Mouse (Mus musculus): Measurements from ENCODE around the gene Clip3. TPM values are rescaled to one million over a fixed set of nuclear protein-coding genes. Genes with fewer than 3 reads are reported as not detected.

Clip3 gene
- polyA plus RNA-seq, 1 experiment from 2014 or later, result 76.3 TPM

GRCm38 (mm10) chr7:30280670-30281138 is 10.8 kb upstream of the Clip3 start:
- no peaks in the 10 kb centered on the region for H3K9me3 ChIP-seq
- peak overlapping the region; percentile 97 for H3K27ac ChIP-seq (replicated peaks)
- H3K4me1 ChIP-seq, result peaks cover 13% of the 10 kb centered on the region
- peak overlapping the region; percentile 84 for H3K4me2 ChIP-seq (replicated peaks)
- peak overlapping the region; percentile 58 for H3K9ac ChIP-seq (replicated peaks)
- no peaks in the 10 kb centered on the region for H3K27me3 ChIP-seq
- WGBS, result under 1% methylated on average over 20 of the region's 20 CpGs
- peak; percentile 82 for ATAC-seq (ENCODE audit: low FRiP score, low read depth)
- H3K4me3 ChIP-seq, result peak overlapping the region; percentile 65
- H3K36me3 ChIP-seq, result no peaks in the 10 kb centered on the region

DNA sequence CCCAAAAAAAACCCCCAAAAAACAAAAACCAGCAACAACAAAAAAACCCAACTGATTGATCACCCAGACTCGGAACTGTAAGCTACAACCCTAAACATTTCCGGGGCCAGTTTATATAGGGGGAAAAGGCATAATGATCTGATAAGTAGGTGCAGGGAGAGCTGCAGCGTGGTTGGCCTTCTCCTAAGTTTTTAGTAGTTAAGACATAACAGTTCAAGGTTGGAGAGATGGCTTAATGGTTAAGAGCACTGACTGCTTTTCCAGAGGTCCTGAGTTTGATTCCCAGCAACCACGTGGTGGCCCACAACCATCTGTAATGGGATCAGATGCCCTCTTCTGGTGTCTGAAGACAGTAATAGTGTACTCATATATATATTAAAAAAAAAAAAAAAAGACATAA is 10.0 kb upstream of the Clip3 start:
- Histone ChIP-seq H3K4me3 (no peak overlapping the region), H3K9ac (replicated peaks) (no peak overlapping the region), H3K4me1 (peaks cover 13% of the 10 kb centered on the region), H3K27ac (replicated peaks) (peak overlapping the region; percentile 97; the same call in 1 of the 2 replicates), H3K36me3 (no peaks in the 10 kb centered on the region), H3K27me3 (0 out of 2 replicates have a peak, but pooled peaks cover 5% of the 10 kb centered on the region), H3K4me2 (replicated peaks) (no peak overlapping the region), H3K9me3 (no peaks in the 10 kb centered on the region)
- ATAC-seq (ENCODE audit: low FRiP score, low read depth), result no peak
- WGBS, result 78% methylated on average over 4 of the region's 4 CpGs

DNA sequence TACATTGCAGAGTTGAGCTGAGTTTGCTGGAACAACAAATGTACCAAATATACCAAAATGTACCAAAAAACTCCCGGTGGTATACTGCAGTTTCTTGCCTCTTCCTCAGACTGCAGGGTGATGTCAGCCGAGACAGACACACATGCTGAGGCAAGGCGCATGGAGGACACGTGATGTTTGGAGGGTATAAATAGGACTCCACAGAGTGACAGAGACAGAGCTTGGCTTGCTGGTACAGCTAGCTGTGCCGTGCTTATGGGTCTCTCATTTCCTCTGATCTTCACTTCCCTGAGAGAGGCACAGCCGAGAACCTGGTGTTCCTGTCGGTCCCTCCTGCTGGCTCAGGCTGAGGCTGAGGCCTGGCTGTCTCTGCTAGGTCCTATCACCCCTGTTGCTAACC is 8.8 kb upstream of the Clip3 start:
- 78% methylated on average over 7 of the region's 7 CpGs for WGBS
- 0 out of 2 replicates have a peak, but pooled peaks cover 5% of the 10 kb centered on the region for H3K27me3 ChIP-seq
- H3K9ac ChIP-seq (replicated peaks), result no peak overlapping the region
- H3K36me3 ChIP-seq, result no peaks in the 10 kb centered on the region
- H3K27ac ChIP-seq (replicated peaks), result no peak overlapping the region
- no peak overlapping the region for H3K4me3 ChIP-seq
- H3K4me1 ChIP-seq, result peaks cover 15% of the 10 kb centered on the region
- no peak for ATAC-seq (ENCODE audit: low FRiP score, low read depth)
- H3K4me2 ChIP-seq (replicated peaks), result no peak overlapping the region
- H3K9me3 ChIP-seq, result no peaks in the 10 kb centered on the region

GRCm38 (mm10) chr7:30286701-30287410 is 4.7 kb upstream of the Clip3 start:
- no peak overlapping the region for H3K9ac ChIP-seq (replicated peaks)
- no peak for ATAC-seq (ENCODE audit: low FRiP score, low read depth)
- peaks cover 10% of the 10 kb centered on the region for H3K27me3 ChIP-seq
- no peak overlapping the region for H3K27ac ChIP-seq (replicated peaks)
- no peaks in the 10 kb centered on the region for H3K36me3 ChIP-seq
- WGBS, result 70% methylated on average over 8 of the region's 8 CpGs
- no peaks in the 10 kb centered on the region for H3K9me3 ChIP-seq
- H3K4me3 ChIP-seq, result no peak overlapping the region
- H3K4me1 ChIP-seq, result peaks cover 15% of the 10 kb centered on the region
- no peak overlapping the region for H3K4me2 ChIP-seq (replicated peaks)

- Histone ChIP-seq H3K9me3 (no peaks in the 10 kb centered on the region), H3K4me2 (replicated peaks) (no peak overlapping the region), H3K4me3 (no peak overlapping the region), H3K4me1 (peaks cover 25% of the 10 kb centered on the region), H3K36me3 (no peaks in the 10 kb centered on the region), H3K27ac (replicated peaks) (no peak overlapping the region), H3K9ac (replicated peaks) (no peak overlapping the region), H3K27me3 (peaks cover 10% of the 10 kb centered on the region)
- WGBS, result 71% methylated on average over 6 of the region's 6 CpGs
- no peak for ATAC-seq (ENCODE audit: low FRiP score, low read depth)
Observed at GRCm38 (mm10) chr7:30288046-30288445, 3.5 kb upstream of the Clip3 start.

DNA sequence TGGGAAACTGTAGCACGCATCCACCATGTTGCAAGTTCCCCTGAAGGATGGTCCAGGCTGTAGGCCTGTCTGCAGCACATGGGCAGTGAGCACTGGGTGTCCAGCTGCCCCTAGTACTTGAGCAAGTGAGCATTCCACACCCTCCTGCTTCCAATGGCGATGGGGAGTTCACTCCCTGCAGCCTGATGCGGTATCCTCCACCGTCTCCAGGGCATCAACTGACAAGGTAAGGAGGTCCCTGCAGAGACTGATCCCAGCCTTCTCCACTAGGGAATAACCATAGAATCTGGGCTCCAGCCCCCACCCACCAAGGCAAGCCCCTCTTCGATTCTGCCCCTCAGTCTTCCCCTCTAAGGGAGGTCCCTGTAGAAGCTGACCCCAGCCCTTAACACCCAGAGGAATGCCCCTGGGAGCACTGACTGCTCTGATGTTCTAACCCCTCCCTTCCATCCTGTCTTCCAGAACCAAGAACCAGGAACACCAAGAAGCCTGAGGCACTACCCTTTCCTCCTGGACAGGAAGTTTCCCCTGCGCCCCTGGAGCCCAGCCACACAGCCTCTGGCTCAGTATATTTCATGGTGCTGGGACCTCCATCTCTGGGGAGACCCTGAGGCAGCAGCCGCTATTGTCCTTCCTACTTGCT is 2.3 kb upstream of the Clip3 start:
- Histone ChIP-seq H3K27me3 (peaks cover 10% of the 10 kb centered on the region), H3K4me2 (replicated peaks) (no peak overlapping the region), H3K4me1 (peaks cover 34% of the 10 kb centered on the region), H3K36me3 (peaks cover 10% of the 10 kb centered on the region), H3K27ac (replicated peaks) (0 out of 2 replicates have a peak overlapping the region, but pooled peaks have one; percentile 20), H3K4me3 (no peak overlapping the region), H3K9ac (replicated peaks) (no peak overlapping the region), H3K9me3 (no peaks in the 10 kb centered on the region)
- ATAC-seq (ENCODE audit: low FRiP score, low read depth), result no peak
- WGBS, result 79% methylated on average over 7 of the region's 7 CpGs

GRCm38 (mm10) chr7:30289714-30290399 is 1.7 kb upstream of the Clip3 start:
- Histone ChIP-seq H3K9me3 (no peaks in the 10 kb centered on the region), H3K27me3 (peaks cover 10% of the 10 kb centered on the region), H3K4me1 (peaks cover 37% of the 10 kb centered on the region), H3K4me3 (no peak overlapping the region), H3K4me2 (replicated peaks) (no peak overlapping the region), H3K9ac (replicated peaks) (no peak overlapping the region), H3K36me3 (peaks cover 16% of the 10 kb centered on the region), H3K27ac (replicated peaks) (0 out of 2 replicates have a peak overlapping the region, but pooled peaks have one; percentile 20)
- WGBS, result 47% methylated on average over 10 of the region's 10 CpGs
- peak; percentile 41 for ATAC-seq (ENCODE audit: low FRiP score, low read depth)

DNA sequence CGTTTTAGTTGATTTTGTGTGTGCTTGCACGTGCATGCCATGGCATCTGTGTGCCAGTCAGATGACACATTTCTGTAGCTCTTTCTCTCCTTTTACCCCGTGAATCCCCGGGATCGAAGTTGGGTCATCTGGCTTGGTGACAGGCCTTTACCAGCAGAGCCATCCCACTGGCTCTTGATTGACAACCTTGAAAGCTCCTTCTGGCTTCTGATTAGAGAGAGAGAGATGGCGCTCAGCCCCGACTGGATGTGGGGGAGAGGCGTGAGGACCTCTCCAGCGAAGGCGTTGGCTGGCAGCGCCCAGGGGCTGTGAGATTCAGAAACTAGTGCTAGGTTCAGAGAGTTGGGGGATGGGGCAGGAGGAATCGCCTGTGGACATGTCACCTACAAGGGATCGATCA is 2.3 kb downstream of the Clip3 start:
- no peak overlapping the region for H3K4me3 ChIP-seq
- no peak overlapping the region for H3K27ac ChIP-seq (replicated peaks)
- H3K9me3 ChIP-seq, result no peaks in the 10 kb centered on the region
- H3K36me3 ChIP-seq, result peaks cover 56% of the 10 kb centered on the region
- H3K4me1 ChIP-seq, result peaks cover 34% of the 10 kb centered on the region
- H3K9ac ChIP-seq (replicated peaks), result 0 out of 2 replicates have a peak overlapping the region, but pooled peaks have one; percentile 31
- H3K4me2 ChIP-seq (replicated peaks), result 0 out of 2 replicates have a peak overlapping the region, but pooled peaks have one; percentile 11
- 83% methylated on average over 13 of the region's 13 CpGs for WGBS
- H3K27me3 ChIP-seq, result no peaks in the 10 kb centered on the region; the same call in 1 of the 2 replicates
- ATAC-seq (ENCODE audit: low FRiP score, low read depth), result no peak

- Histone ChIP-seq H3K27ac (replicated peaks) (no peak overlapping the region), H3K36me3 (peaks cover 61% of the 10 kb centered on the region), H3K4me3 (no peak overlapping the region), H3K27me3 (no peaks in the 10 kb centered on the region; the same call in 1 of the 2 replicates), H3K9me3 (no peaks in the 10 kb centered on the region), H3K4me1 (peaks cover 33% of the 10 kb centered on the region), H3K9ac (replicated peaks) (no peak overlapping the region), H3K4me2 (replicated peaks) (no peak overlapping the region)
- WGBS, result 94% methylated on average over 5 of the region's 5 CpGs
- no peak for ATAC-seq (ENCODE audit: low FRiP score, low read depth)
Observed at GRCm38 (mm10) chr7:30294296-30294695, 2.8 kb downstream of the Clip3 start.

- 86% methylated on average over 10 of the region's 10 CpGs for WGBS
- H3K27ac ChIP-seq (replicated peaks), result no peak overlapping the region
- H3K4me1 ChIP-seq, result peaks cover 28% of the 10 kb centered on the region
Observed at GRCm38 (mm10) chr7:30295103-30295502, 3.6 kb downstream of the Clip3 start.

DNA sequence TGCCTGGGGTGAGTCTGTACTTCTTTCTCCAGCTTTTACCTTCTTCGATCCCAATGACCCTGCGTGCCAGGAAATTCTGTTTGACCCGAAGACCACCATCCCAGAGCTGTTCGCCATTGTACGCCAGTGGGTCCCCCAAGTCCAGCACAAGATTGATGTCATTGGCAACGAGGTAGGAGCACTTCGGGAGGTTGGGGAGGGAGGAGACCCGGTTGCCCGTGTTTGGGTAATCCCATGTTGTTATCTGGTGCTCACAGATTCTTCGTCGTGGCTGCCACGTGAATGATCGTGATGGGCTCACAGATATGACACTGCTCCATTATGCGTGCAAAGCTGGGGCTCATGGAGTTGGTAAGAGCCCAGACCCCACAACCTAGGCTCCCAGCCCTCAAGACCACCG is 5.3 kb downstream of the Clip3 start:
- Histone ChIP-seq H3K36me3 (peaks cover 82% of the 10 kb centered on the region), H3K4me1 (peaks cover 21% of the 10 kb centered on the region)

More at GRCm38 (mm10) chr7:30295103-30295502, 3.6 kb downstream of the Clip3 start:
- H3K36me3 ChIP-seq, result peaks cover 69% of the 10 kb centered on the region
- no peak overlapping the region for H3K4me3 ChIP-seq
- ATAC-seq (ENCODE audit: low FRiP score, low read depth), result no peak
- no peaks in the 10 kb centered on the region for H3K27me3 ChIP-seq
- H3K4me2 ChIP-seq (replicated peaks), result no peak overlapping the region
- H3K9ac ChIP-seq (replicated peaks), result no peak overlapping the region
- H3K9me3 ChIP-seq, result no peaks in the 10 kb centered on the region

DNA sequence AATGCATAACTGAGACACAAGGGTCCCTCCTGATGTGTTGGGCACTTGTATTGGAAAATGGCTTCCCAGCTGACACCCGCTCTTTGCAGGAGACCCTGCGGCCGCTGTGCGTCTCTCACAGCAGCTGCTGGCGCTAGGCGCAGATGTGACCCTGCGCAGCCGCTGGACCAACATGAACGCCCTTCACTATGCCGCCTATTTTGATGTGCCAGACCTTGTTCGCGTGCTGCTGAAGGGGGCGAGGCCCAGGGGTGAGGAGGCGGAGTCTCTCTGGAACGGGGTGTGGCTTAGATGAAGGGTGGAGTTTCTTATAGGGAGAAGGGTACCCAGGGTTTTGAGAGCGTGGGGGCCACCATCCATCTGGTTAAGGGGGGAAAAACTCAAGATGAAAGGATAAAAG is 5.7 kb downstream of the Clip3 start:
- Histone ChIP-seq H3K27ac (replicated peaks) (no peak overlapping the region), H3K4me1 (peaks cover 19% of the 10 kb centered on the region), H3K9me3 (no peaks in the 10 kb centered on the region), H3K4me2 (replicated peaks) (no peak overlapping the region), H3K4me3 (no peak overlapping the region), H3K9ac (replicated peaks) (no peak overlapping the region), H3K36me3 (peaks cover 86% of the 10 kb centered on the region), H3K27me3 (no peaks in the 10 kb centered on the region)
- 90% methylated on average over 16 of the region's 16 CpGs for WGBS
- no peak for ATAC-seq (ENCODE audit: low FRiP score, low read depth)

More for the DNA sequence above, 5.3 kb downstream of the Clip3 start:
- no peak overlapping the region for H3K27ac ChIP-seq (replicated peaks)
- no peaks in the 10 kb centered on the region for H3K27me3 ChIP-seq
- no peaks in the 10 kb centered on the region for H3K9me3 ChIP-seq
- no peak for ATAC-seq (ENCODE audit: low FRiP score, low read depth)
- no peak overlapping the region for H3K4me3 ChIP-seq
- no peak overlapping the region for H3K9ac ChIP-seq (replicated peaks)
- H3K4me2 ChIP-seq (replicated peaks), result no peak overlapping the region
- WGBS, result 96% methylated on average over 15 of the region's 15 CpGs
